Mouse (Mus musculus) thymus, postnatal 14 days (tissue): ENCODE data around the gene Tmem25.

Source experiments
- DNase-seq: peaks from one replicate; pipeline ENCODE4 v3.0.0; 2021

The Tmem25 gene

DNA sequence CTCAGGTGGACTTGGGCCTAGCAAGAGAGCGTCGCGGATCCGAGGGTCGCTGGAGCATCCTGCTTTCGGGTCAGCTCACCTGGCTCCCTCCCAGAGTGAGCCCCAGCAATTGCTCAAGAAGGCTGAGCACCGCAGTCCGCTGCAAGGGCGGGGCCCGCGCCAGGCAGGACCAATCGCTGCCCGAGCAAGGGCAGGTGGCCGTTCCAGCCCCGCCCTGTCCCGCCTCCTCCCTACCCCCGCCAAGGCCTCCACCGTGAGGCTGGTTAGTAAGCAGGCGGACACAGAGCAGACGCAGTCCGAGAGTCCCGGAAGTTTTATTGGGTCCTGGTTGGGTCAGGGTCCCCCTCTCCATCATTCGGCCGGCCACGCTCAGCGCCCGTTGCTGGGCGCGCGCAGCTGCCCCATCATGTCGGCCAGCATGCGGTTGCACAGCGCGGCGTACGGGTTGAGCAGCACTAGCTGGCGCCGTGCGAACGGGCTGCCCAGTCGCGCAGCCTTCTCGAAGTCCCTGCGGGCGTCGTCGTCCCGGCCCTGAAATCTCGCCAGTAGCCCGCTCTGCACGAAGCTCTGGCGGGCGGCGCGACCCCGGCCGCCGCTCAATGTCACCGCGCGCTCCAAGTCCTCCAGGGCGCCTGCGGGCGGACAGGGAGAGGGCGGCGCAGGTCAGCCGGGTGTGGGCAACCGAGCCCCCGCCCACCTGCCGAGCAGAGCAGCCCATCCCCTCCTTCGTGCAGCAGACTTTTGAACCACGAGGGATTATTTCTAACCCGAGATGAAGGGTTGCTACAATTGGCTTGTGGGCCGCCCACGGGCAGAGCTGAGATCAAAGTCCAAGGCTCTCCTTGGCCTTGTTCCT, at the start of gene Tmem25:
Gene Tmem25 (minus strand): TSS at position 206 of the 856 bp plus-strand sequence.
- peak; percentile 73 for DNase-seq

DNA sequence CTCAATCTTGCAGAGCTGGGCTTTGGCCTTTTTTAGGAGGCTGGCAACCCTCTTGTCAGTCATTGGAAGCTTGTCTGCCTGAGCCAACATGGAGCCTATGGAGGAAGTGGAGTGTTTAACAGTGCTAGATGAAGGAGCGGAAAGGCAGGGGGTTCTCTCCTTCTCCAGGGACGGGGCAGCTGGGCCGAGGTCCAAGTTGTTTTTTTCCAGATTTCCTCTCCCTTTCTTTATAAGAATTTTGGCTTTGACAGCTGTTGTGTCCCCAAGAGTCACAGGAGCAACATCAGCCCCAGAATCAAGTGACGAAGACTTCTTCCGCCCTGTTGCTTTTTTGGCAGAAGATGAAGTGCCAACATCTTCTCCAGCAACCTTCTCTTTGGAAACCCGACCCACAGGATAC, 48.3 kb upstream of the Tmem25 start:
- no peak for DNase-seq

DNA sequence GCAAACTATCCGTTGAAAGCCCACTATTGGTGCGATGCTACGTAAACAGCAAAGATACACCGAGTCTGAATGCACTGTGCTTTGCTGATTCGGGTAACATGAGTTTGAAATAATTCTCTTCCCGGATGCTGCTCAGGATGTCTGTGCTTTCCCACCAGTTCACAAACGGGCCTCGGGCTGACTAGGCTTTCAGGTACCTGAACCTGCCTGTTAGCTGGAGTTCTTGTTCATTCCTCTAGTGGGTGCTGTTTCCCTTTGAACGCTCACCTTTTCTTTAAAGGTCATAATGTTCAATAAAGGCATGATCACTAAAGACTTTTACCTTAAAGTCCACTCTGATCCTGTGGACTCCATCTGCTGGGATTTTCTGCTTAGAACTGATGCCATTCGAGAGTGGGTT, 42.1 kb upstream of the Tmem25 start:
- DNase-seq = peak; percentile 44

DNA sequence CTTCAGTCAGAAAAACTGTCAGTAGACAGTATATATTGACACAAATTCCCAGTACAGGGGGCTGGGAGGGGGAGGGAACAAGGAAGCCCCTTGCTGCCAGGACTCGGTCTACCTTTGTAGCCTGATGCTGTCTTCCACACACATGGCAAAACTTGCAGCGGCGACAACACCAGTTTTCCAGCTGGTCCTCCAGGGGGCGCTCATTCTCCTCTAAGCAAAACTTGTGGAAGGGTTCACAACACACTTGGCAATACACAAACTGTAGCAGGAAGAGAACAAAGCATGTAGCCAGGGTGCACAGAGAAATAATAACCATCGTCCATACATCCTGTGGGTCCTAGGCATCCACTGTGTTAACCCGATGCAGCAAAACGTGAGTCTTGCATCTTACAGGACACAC, 37.3 kb upstream of the Tmem25 start:
- peak; percentile 81 for DNase-seq

DNA sequence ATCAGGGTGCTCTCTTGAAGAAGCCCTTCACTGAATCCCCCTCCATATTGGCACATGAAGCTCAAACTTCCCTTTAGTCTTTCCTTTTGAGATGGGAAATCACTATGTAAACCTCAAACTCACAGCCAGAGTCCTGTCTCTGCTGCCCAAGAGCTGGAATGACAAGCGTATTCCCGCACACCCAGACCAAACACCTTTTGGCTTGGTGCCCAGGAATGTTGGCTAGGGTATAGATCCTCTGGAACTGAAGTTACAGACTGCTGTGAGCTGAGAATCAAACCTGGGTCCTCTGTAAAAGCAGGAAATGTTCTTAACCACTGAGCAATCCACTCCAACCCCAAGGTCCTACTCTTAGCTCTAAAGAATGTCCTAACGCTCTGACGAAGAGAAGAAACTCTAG, 33.2 kb upstream of the Tmem25 start:
- DNase-seq = no peak

DNA sequence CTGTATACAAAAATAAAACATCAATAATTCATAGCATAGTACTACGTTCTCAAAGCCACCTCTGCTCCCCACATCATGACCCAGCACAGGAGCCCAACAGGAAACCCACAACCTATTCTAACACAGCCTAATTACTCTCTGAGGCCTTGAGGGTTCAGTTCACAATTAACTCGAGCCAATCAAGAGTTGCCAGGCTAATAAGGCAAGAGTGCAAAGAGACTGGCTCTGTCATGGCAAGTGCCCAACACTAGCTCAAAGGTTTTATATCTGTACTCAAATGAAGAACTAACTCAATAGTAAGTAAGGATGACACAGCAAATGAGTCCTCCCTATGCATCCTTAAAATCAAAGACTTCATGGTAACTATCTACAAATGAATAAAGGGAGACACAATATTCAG, 31.4 kb upstream of the Tmem25 start:
- DNase-seq = no peak

DNA sequence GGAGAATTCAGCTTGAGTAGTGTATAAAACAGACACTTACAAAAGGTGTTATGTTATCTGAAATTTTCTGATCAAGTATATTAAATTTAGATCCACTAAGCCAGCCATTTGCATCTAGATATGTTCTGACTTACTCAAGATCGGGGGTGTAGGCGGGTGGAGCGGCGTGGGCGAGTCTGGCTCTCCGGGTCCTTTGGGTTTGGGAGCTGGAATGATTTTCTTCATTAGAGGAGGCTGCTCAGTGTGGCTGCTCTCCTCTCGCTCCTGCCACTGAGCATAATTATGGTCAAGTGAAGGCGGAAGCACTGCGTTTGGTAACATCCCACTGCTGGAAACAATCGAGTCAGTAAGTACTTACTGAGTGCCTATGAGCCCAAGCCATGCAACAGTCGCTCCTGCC, 29.8 kb upstream of the Tmem25 start:
- no peak for DNase-seq

DNA sequence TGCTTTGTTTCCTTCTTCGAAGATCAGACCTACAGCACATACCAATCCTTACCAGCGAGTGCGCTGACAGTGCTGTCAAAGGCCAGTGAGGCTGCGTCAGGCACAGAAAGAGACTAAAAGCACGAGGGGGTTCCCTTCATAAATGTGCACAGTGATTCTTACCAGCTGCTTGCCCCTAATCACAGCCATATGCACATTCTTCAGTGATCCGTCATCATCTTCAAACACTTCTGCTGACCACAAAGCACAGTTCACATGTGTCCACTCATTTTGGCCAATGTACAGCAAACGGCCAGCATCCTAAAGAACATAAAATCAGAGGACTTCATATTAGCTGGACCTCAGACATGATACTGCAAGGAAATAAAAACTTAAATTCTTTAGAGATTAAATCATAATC, 27.6 kb upstream of the Tmem25 start:
- DNase-seq = no peak

DNA sequence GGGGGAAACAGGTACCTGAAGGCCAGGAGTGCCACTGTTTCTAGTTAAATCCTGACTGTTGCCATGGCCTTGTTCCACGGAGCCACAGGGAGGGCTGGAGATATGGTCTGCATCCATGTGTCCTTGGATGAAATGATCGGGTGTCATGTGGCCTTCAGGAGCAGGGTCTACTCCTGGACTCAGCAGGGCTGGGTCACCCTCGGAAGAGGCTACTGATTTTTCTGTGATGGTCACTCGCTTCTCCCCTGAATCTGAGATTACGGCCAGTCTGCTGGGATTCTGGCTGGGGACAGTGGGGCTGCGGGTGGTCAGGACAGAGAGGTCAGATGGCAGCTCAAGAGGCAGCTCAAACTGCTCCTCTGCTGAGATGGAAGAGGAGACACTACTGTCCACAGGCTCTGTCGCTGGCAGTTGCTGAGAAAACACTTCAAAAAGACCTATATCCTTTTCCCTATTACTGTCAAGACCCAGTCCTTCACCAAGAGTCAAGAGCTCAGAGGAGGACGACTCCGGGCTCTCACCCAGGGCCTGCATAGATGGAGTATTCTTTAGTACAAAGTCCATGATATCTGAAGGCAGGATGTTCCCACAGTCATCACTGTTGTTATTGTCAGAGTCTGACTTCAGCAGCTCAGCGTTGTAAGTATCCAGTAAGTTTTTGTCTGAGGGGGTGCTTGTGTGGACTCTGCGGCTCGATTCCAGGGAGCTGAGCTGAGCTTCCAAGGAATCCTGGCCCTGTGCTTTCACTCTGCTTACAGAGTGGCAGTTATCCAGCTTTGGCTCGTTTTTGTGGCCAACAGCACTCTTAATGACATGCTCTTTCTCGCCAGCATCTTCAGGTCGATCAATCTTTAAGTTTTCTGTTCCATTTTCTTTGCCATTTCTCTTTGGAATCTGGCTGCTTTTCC, 21.1 kb upstream of the Tmem25 start:
- DNase-seq = no peak

DNA sequence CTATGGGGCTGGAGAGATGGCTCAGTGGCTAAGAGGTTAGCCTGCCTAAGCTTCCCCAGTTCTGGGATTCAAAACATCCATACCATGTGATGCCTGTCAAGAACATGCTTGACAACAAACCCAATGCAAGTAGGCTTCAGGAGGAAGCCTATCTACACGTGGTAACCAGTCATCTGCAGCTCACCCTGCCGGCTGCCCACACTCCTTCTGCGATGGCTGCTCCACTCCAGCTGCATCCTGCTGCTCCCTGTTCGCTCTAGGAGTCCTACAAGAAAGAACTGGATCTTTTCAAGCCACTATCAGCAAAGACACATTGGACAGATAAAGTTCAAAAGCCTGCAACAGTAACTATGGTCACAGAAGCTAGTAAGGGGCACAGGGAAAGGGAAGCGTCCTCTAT, 18.4 kb upstream of the Tmem25 start:
- no peak for DNase-seq

DNA sequence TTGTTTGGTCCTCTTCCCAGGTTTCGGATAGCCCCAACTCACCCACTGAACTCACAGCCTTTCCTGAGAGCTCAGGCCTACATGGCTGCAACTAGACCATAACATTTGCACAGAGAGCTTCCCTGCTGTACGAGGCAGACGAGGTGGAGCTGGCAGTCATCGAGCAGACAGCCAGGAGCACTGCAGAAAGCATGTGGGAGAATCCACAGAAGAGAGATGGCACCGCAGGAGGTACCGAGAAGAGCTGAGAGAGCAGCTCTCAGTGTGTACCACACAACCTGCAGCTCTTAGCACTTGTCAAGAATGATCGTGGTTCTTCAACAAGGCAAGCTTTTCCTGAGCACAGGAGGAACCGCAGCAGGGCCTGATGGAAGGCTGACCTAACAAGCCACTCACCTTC, 15.1 kb upstream of the Tmem25 start:
- DNase-seq = no peak

DNA sequence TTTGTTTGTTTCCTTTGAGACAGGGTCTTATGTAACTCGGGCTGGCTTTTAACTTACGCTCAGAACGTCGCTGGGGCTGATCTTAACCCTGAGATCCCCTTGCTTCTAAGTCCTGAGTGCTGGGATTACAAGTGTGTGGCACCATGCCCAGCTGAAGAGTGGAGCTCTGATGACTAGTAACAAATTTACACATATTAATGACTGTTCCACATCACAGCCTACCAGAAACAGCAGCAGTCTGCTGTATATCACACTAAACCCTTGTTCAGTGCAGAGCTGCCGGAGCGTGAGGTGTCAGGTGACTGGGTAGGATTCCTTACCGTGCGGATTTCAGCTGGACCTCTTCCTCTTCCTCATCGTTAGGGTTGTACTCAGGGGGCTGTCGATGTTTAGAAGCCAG, 11.2 kb upstream of the Tmem25 start:
- no peak for DNase-seq

DNA sequence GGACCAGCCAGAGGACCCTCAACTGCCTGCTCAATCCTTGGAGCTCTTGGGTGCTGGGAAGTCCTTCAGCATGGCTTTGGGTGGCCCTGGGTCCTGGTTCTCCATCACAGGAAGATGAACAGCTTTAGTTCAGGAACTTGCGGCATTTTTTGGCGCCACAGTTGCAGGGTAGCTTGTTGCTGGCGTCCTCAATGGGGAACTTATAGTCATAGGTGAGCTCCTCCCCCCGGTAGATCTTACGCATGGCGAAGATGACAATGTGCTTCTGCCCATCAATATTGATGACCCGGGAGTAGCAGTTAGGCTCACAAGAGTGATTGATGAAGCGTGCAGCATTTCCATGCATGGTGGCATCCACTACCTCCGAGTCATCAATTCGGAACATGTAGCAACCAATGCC, 8.7 kb upstream of the Tmem25 start:
- no peak for DNase-seq

DNA sequence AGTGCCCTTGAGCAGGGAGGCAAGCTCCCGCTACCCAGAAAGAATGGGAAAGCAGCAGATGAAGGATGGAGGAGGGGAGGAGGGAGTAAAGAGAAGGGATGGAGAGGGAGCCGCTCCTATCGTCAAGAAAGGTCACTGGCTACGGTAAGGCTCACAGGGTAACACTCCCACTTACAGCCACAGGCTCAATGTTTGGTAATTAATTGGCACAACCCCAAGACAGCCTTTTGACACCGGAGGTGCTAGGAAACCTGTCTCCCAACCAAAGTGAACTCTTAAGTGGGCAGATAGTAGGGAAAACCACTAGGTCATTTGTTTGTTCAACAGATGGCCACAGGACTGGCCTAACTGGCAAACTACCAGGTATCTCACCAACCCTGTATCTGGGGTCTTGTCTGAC, 8.0 kb upstream of the Tmem25 start:
- DNase-seq = no peak

DNA sequence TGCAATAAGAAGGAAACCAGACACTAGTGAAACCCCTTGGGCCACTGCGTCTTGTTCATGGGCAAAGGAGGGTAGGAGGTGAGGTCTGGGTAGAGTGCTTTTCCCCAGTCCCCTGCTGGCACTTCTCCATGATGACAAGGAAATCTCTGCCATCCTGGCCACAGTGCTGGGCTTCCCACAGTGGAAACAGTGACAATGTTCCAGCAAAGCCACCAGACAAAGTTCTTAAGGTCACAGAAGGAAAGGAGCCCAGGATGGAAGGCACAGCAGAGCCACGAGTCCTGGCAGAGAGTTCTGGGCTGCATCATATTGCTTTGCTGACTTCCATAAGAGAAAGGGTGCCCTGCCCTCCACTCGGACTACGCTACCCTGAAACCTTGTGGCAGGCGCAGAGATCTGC, 6.4 kb upstream of the Tmem25 start:
- no peak for DNase-seq

DNA sequence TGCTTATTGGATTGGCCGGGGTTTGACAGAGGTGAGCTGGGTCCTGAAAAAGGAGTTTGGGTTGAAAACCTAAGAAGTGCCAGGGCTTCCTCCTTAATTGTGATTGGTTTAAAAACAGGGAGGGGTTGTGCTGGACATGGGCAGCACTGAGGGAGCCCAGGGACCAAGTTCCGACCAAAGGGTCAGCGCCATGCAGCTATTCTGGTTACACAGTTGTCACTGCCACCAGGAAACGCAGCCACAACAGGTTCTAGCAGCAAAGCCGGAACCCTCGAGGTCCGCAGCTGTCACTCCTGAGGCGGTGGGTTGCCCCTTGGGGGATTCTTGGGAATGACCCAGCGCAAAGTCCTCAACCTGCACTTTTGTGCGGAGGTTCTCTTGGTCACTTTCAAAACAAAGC, 5.6 kb upstream of the Tmem25 start:
- DNase-seq = no peak

DNA sequence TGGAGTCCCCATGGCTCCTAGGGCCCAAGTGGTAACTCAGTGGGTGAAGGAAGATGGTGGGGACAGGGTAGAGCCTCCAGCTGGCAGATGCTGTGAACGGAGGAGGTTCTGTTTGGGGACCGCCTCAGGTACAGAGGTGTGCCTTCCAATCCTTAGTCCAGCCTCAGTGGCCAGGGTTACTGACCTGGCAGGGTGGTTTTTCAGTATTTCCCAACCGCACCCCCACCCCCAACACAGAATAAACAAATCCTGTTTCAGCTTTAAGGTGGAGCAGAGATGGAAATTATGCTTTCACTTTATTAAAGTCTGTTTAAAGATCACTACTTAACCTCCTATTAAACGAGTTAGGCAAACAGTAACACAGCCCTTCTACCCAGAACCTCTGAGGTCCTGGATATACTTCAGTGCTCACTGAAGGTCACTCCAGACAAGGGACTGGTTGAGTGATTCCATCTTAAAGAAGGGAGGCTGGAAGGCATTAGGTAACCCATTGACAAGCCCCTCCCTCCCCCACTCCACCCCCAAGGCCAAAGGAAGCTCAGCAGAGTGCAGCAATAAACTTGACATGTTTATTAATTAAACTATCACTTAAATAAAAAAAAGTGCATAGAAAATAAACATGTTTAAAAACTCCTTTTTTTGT, 3.8 kb upstream of the Tmem25 start, which contains the start of gene Ttc36:
Gene Ttc36 (minus strand): TSS at position 265 of the 643 bp plus-strand sequence.
- DNase-seq = no peak

DNA sequence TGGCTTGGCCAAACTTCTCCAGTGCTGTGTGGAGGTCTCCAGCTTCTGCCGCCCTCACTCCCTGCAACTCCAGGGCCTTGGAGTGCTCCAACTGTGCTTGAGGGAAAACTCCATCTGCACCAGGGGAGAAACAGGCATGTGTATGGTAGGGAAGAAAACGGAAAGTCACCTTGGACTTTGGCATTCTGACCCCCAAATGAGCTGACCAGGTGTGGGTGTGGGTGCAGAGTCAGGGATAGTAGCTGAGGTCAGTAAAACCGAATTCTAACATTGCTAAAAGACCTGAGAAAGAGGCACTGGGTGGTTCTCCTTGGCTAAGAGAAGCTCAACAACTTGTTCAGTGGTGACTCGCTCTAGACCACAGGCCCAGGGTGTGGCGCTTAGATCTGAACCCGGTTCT, 2.6 kb upstream of the Tmem25 start:
- DNase-seq = no peak

DNA sequence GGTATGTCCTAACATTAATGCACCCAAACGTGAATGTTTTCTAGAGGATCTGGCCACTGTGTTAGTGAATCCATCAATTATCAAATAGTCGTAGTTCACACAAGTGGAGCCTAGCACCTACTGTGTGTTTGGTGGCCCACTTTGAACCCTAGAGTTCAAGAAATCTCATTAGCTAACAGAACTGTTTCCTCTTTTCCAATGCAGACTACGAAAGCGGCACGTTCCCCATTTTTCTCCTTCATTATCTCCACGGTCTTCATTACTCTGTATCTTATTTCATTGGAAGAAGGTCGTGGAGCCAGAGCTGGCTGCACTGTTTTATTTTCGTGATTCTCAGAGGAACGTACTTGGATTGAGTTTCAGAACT, 834 bp upstream of the Tmem25 start:
- no peak for DNase-seq

DNA sequence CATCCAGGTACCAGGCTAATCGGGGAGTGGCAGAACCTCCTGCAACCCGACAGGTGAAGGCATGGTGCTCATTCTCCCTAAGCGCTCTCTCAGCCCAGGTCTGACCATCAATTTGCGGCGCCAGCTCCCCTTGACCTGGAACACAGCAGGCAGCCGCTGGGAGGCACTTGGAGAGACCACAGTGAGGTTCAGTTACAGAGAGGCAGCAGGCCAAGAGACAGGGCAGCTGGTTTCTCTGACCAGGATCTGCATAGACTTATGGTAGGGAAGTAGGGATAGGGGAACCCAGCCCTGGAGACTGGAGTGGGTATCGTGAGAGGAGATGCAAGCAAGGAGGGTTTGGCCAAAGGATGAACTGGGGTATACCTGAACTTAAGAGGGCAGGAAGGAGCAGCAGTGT, 809 bp downstream of the Tmem25 start:
- DNase-seq = no peak

DNA sequence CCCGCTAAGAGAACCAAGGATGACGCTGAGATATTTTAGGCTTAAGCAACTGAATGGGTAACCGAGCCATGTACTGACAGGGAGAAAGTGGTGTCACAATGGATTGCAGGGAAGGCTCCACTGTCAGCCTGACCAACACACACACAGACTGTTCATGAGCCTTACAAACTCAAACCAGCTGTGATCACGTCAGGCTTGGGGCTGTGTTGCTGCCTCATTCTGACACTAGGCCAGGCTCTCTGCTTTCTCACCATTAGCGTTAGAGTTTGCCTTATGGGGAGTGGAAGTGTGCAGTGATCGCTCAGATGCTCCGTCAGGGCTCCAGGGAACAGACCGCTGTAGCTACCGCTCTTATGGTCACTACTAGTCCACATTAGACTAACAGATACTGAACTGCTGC, 6.3 kb downstream of the Tmem25 start:
- no peak for DNase-seq

DNA sequence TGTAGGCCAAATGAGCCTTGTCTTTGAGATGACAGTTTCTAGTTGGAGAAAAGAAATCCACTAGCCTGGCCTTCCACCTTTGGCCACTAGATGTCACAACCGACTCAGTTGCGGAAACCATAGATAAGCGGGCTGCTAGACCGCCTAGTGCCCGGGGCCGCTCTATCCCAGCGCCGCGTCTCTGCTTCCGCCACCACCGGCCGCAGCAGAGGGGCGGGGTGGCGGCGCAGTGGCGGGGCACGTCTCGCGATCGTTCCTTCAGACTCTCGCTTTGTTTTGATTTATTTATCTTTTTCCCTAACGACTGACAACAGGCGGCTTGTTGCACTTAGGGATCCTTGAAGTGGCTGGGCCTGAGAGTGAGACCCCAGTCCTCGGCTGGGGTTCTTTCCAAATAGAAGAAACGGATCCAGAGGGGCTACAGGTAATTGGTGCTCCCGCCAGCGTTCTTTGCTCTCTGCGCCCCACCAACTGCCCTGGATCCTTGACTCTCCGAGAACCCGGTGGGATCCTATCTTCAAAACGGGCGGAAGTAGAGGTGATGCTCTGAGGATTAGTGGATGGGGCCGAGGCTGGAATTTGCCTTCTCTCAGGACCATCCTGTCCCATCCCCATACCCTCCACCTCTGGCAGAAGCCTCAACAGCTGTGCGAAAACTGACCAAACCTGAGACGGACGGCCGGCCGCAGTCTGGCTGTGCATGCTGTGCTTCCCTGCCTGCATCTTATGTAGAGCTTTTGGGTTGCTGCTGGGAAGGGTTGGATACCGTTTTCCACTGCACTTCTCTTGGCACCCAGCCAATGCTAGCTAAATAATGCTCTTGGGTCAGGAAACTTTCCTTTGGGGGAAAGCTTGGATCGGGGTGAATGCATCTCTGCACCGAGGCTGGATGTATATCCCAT, 26.1 kb downstream of the Tmem25 start:
- DNase-seq = peak; percentile 94

DNA sequence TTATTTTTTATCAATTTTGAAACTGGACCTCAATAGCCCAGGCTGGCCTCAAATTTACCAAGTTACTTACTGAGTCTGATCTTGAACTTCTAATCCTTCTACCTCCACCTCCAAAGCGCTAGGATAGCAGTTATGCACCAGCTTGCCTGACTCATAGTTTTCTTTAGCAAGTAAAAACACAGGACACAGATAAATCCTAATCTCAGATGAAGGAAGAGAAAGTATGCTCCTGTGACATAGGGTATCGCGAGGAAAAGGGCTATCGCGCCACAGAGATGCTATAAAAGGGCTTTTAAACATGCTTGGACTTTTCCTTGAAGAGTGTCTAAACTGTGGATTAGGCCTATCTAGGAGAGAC, 26.7 kb downstream of the Tmem25 start:
- no peak for DNase-seq
